Mouse (Mus musculus) T-helper 2 cell (primary cell): ENCODE results near the gene 4930523C07Rik.

Experiments used
- in situ Hi-C: fragments of 300-600 bp; cut with MboI, MseI; formaldehyde crosslinking; loops from one replicate; pipeline ENCODE4 v1.15.1; 2025; ENCODE audit warnings: high pct_unique_total_duplicates

The 4930523C07Rik gene

GRCm38 (mm10) chr1:160044237-160045021, at the start of gene 4930523C07Rik:
4930523C07Rik (plus strand) TSS chr1:160044382.
- in situ Hi-C loops = no loop called here

- in situ Hi-C loops = no loop called here
Observed at GRCm38 (mm10) chr1:159997329-159997728, 46.9 kb upstream of the 4930523C07Rik start.

- in situ Hi-C loops = no loop called here
Observed at GRCm38 (mm10) chr1:159998349-159998748, 45.8 kb upstream of the 4930523C07Rik start.

GRCm38 (mm10) chr1:159999232-159999631, 45.0 kb upstream of the 4930523C07Rik start:
- in situ Hi-C loops = no loop called here

GRCm38 (mm10) chr1:160005319-160005718, 38.9 kb upstream of the 4930523C07Rik start:
- in situ Hi-C loops = loop anchor here (5.0 kb wide), 1 partner anchor 62 kb away; no protein-coding TSS in a partner anchor

- in situ Hi-C loops = loop anchor here (5.0 kb wide), 1 partner anchor 60 kb away; no protein-coding TSS in a partner anchor
Observed at GRCm38 (mm10) chr1:160006919-160007588, 37.1 kb upstream of the 4930523C07Rik start.

- in situ Hi-C loops = no loop called here
Observed at GRCm38 (mm10) chr1:160013042-160013441, 31.1 kb upstream of the 4930523C07Rik start.

GRCm38 (mm10) chr1:160024339-160024980, 19.7 kb upstream of the 4930523C07Rik start:
- in situ Hi-C loops = no loop called here

- in situ Hi-C loops = no loop called here
Observed at GRCm38 (mm10) chr1:160025146-160025894, 18.9 kb upstream of the 4930523C07Rik start.

GRCm38 (mm10) chr1:160025895-160026255, 18.3 kb upstream of the 4930523C07Rik start:
- in situ Hi-C loops = no loop called here

GRCm38 (mm10) chr1:160027939-160028338, 16.2 kb upstream of the 4930523C07Rik start:
- in situ Hi-C loops = no loop called here

- in situ Hi-C loops = loop anchor here (10.0 kb wide), 1 partner anchor 1881 kb away; no protein-coding TSS in a partner anchor
Observed at GRCm38 (mm10) chr1:160033948-160034598, 10.1 kb upstream of the 4930523C07Rik start.

GRCm38 (mm10) chr1:160035561-160035960, 8.6 kb upstream of the 4930523C07Rik start:
- in situ Hi-C loops = loop anchor here (10.0 kb wide), 1 partner anchor 1879 kb away; no protein-coding TSS in a partner anchor

- in situ Hi-C loops = loop anchor here (10.0 kb wide), 1 partner anchor 1878 kb away; no protein-coding TSS in a partner anchor
Observed at GRCm38 (mm10) chr1:160036996-160037521, 7.1 kb upstream of the 4930523C07Rik start.

GRCm38 (mm10) chr1:160039951-160040645, 4.1 kb upstream of the 4930523C07Rik start:
- in situ Hi-C loops = loop anchor here (10.0 kb wide), 1 partner anchor 1875 kb away; no protein-coding TSS in a partner anchor

- in situ Hi-C loops = no loop called here
Observed at GRCm38 (mm10) chr1:160041264-160041775, 2.9 kb upstream of the 4930523C07Rik start.

- in situ Hi-C loops = no loop called here
Observed at GRCm38 (mm10) chr1:160042351-160042750, 1.8 kb upstream of the 4930523C07Rik start.

GRCm38 (mm10) chr1:160043271-160043975, 759 bp upstream of the 4930523C07Rik start:
- in situ Hi-C loops = no loop called here
